ENCODE assay signal across 7 mouse cellular contexts in the genomic region with DNA sequence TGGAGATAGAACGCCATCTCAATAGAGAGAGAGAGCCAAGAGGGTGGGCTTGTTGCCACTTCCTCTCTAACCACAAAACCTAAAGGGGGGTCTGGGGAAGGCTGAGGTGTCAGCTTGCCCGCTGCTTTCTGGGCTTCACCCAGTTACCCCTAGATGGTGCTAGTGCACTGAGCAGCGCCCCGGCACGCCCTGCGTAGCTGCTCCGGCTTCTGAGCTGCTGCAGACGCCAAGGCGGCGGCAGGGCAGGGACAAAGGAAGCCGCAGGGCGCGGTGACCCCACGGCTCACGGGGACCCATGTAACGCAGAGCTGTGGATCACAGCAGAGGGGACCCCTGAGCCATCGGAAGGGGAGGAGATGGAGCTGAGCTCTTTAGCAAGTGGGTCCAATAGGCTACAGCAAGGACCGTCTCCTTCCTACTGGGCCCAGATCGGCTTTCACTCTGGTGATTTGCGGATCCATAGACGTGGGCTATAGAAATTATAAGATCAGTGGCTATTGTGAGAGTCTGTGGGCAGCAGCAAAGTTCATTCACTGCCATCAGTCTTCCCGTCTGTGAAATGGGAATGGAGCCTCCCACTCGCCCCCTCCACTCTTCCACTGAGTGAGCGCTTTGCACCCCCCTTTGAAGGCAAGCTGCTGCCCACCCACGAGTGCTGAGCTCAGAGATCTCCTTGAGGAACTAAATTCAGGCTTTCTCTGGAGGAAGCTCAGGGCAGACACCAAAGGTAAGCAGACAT.
DNase-seq lines count a peak whose midpoint lies in the region; ATAC-seq and TF ChIP-seq lines count a peak whose summit lies in the region.

No protein-coding gene starts in this region.

- peak overlapping the region; percentile 53 for H3K4me2 ChIP-seq in embryonic facial prominence, embryonic 11.5 days (ENCODE audit: low read depth, low read length)
- H3K4me2 ChIP-seq in midbrain, embryonic 13.5 days (replicated peaks) = peak overlapping the region; percentile 58

- H3K4me1 ChIP-seq in embryonic facial prominence, embryonic 11.5 days (ENCODE audit: control insufficient read depth, insufficient read depth, low read length) = no peaks in the 10 kb centered on the region
- peaks cover 18% of the 10 kb centered on the region for H3K4me1 ChIP-seq in limb, embryonic 10.5 days
- 0 out of 2 replicates have a peak, but pooled peaks cover 5% of the 10 kb centered on the region for H3K4me1 ChIP-seq in midbrain, embryonic 13.5 days (replicated peaks)
- H3K4me1 ChIP-seq in small intestine, adult 2 months (ENCODE audit: control insufficient read depth, insufficient read depth, insufficient read length, low read length) = no peaks in the 10 kb centered on the region

- no peak for TF ChIP-seq POLR2A in small intestine, adult 2 months (IDR thresholded peaks at IDR 0.05; ENCODE audit: low read depth, low read length)

- 13% methylated on average over 25 of the region's 25 CpGs for WGBS in embryonic facial prominence, embryonic 11.5 days
- 18% methylated on average over 25 of the region's 25 CpGs for WGBS in limb, embryonic 10.5 days
- WGBS in midbrain, embryonic 13.5 days = 10% methylated on average over 25 of the region's 25 CpGs
- WGBS in small intestine, adult 2 months = 12% methylated on average over 25 of the region's 25 CpGs

- DNase-seq in adrenal gland, postnatal 25 days = peak; percentile 83
- peak; percentile 93 for DNase-seq in embryonic facial prominence, embryonic 11.5 days (ENCODE audit: low spot score)
- peak; percentile 82 to 85 for DNase-seq in heart, adult 18-20 months
- peak; percentile 82 for DNase-seq in kidney, adult 18-20 months
- peak; percentile 91 for DNase-seq in limb, embryonic 10.5 days (ENCODE audit: low spot score)

- H3K36me3 ChIP-seq in embryonic facial prominence, embryonic 11.5 days (replicated peaks; ENCODE audit: control insufficient read depth, insufficient read depth, low read depth, low read length) = no peaks in the 10 kb centered on the region
- no peaks in the 10 kb centered on the region for H3K36me3 ChIP-seq in limb, embryonic 10.5 days
- H3K36me3 ChIP-seq in midbrain, embryonic 13.5 days = no peaks in the 10 kb centered on the region
- no peaks in the 10 kb centered on the region for H3K36me3 ChIP-seq in small intestine, adult 2 months (ENCODE audit: control insufficient read depth, insufficient read depth, low read length)

- H3K27me3 ChIP-seq in embryonic facial prominence, embryonic 11.5 days (ENCODE audit: control insufficient read depth, insufficient read depth, low read length) = no peaks in the 10 kb centered on the region
- H3K27me3 ChIP-seq in limb, embryonic 10.5 days (ENCODE audit: low read depth, poor library complexity, severe bottlenecking) = no peaks in the 10 kb centered on the region
- 0 out of 2 replicates have a peak, but pooled peaks cover 2% of the 10 kb centered on the region for H3K27me3 ChIP-seq in midbrain, embryonic 13.5 days
- no peaks in the 10 kb centered on the region for H3K27me3 ChIP-seq in small intestine, adult 2 months (ENCODE audit: control insufficient read depth, insufficient read depth, low read length)

- ATAC-seq in embryonic facial prominence, embryonic 11.5 days (replicated peaks; ENCODE audit: insufficient number of reproducible peaks, low FRiP score, low TSS enrichment, low read depth) = peak; percentile 96
- peak; percentile 98 for ATAC-seq in midbrain, embryonic 13.5 days

- peak; percentile 84 for TF ChIP-seq CTCF in small intestine, adult 2 months (IDR thresholded peaks at IDR 0.05; ENCODE audit: extremely low read depth, insufficient read length, insufficient replicate concordance, low read depth, low read length)

- H3K27ac ChIP-seq in embryonic facial prominence, embryonic 11.5 days (replicated peaks; ENCODE audit: low read depth, low read length) = peak overlapping the region; percentile 48; the same call in 1 of the 2 replicates
- H3K27ac ChIP-seq in limb, embryonic 10.5 days = peak overlapping the region; percentile 95
- H3K27ac ChIP-seq in midbrain, embryonic 13.5 days = peak overlapping the region; percentile 74
- no peak overlapping the region for H3K27ac ChIP-seq in small intestine, adult 2 months (ENCODE audit: insufficient read depth, low read depth, low read length)

- peak overlapping the region; percentile 29 for H3K4me3 ChIP-seq in embryonic facial prominence, embryonic 11.5 days (ENCODE audit: low read depth, low read length)
- H3K4me3 ChIP-seq in limb, embryonic 10.5 days = peak overlapping the region; percentile 47
- H3K4me3 ChIP-seq in midbrain, embryonic 13.5 days (replicated peaks) = peak overlapping the region; percentile 39
- peak overlapping the region; percentile 60 for H3K4me3 ChIP-seq in small intestine, adult 2 months (ENCODE audit: low read depth, low read length)

- H3K9me3 ChIP-seq in embryonic facial prominence, embryonic 11.5 days (replicated peaks; ENCODE audit: control insufficient read depth, low read length) = no peaks in the 10 kb centered on the region
- H3K9me3 ChIP-seq in limb, embryonic 10.5 days (replicated peaks) = no peaks in the 10 kb centered on the region
- H3K9me3 ChIP-seq in midbrain, embryonic 13.5 days = no peaks in the 10 kb centered on the region

- peak overlapping the region; percentile 74 for H3K9ac ChIP-seq in embryonic facial prominence, embryonic 11.5 days (replicated peaks; ENCODE audit: low read length)
- peak overlapping the region; percentile 74 for H3K9ac ChIP-seq in midbrain, embryonic 13.5 days (replicated peaks)
